Mouse (Mus musculus) cerebral cortex, adult 2 months (tissue): ENCODE data around the gene Pole4.

Experiments used
- WGBS: fragments of 180-500 bp; shearing (Covaris S2); methylation state at CpG from one replicate; pipeline ENCODE4 v1.1.7; 2018; 5-methylcytosine and 5-hydroxymethylcytosine counted together

The Pole4 gene

DNA sequence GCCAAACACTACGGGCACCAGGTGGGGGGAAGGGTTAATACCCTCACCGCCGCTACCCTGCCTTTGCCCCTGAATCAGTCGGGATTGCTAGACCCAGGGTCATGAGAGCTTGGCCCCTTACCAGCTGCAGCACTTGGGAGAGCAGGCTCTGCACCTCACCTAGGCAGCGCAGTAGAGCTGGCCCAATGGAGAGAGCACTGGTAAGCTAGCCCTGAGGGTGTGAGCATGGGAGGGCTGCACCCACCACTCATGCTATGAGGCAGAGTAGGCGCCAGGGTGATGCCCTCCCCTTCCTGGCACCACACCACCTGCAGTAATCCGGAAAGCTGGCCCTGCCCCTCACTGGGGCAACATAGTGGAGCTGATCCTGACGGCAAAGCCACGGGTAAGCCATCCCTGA is 94.1 kb downstream of the Pole4 start:
- WGBS = 80% methylated on average over 9 of the region's 9 CpGs

- 50% methylated on average over 7 of the region's 7 CpGs for WGBS
Measured at GRCm38 (mm10) chr6:82609339-82609926, 95.7 kb downstream of the Pole4 start.

- 77% methylated on average over 4 of the region's 4 CpGs for whole genome bisulfite sequencing
Measured at GRCm38 (mm10) chr6:82608756-82609155, 96.4 kb downstream of the Pole4 start.

DNA sequence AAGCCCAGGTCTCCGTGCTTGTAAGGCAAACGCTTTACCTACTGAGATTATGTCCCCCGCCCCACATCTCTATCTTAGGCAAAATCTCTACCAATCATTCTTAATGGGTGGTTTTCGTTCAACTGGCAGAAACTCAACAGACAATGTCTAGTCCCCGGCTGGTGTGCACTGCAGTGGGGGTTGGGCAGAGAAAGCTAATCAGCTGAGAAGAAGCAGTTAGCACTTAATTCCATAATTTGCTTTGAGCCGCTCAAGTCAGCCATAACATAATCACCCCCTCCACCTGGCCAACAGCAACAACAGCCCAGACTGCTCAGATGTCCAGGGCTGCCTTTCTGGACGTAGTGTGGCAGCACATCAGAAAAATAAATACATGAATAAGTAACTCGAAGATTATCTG is 100.4 kb downstream of the Pole4 start:
- 43% methylated on average over 8 of the region's 8 CpGs for WGBS

DNA sequence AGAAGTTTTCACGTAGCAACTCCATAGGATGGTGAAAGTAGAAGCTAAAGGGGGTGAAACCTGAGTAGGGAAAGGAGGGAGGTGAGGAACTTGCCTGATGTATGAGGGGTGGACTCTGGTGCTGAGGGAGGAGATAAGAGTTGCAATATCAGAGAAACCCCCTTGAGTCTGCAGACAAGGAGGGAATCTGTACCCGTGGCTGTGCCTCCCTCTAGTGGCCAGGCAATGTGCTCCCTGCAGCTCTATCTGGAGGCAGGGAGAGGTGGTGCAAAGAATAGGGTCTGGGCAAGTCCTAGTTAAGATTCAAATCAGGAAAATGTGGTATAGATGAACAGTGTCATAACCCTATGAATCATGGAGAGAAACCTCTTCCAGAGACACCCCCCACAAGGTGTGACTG is 101.5 kb downstream of the Pole4 start:
- 45% methylated on average over 2 of the region's 2 CpGs for WGBS

- 67% methylated on average over 9 of the region's 9 CpGs for WGBS
Measured at GRCm38 (mm10) chr6:82603228-82603627, 101.9 kb downstream of the Pole4 start.

- 59% methylated on average over 8 of the region's 8 CpGs for WGBS
Measured at GRCm38 (mm10) chr6:82595461-82596090, 109.6 kb downstream of the Pole4 start.

DNA sequence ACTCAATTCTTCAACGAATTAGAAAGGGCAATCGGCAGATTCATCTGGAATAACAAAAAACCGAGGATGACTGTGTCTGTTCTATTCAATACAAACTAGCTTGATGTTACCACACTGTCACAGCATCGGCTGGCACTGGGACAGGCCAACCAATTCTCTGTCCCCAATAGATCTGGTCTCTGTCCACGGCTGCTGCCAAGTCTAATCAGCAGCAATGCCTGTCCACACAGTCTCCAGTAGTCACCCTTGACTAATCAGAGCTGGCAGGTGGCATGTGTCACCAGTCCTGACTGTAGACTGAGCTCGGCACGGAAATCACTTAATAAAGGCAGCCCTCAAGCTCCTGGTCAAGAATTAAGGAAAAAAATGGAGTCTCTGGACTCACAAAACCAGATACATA is 115.8 kb downstream of the Pole4 start:
- 89% methylated on average over 7 of the region's 7 CpGs for WGBS

DNA sequence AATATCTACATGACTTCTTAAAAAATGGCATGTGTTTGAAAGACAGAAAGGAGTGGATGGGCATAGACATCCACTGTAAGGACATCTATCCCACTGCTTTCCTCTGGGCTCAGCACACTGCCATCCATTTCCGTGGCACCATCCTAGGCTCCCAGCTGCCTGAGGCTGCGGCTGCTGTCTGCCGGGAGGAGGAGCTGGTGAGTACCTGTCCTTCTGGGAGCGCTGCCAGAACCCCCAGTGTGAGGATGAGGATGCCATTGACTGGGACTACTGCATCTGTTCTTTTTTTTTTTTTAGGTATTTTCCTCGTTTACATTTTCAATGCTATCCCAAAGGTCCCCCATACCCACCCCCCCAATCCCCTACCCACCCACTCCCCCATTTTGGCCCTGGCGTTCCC is 119.8 kb downstream of the Pole4 start:
- 55% methylated on average over 6 of the region's 6 CpGs for WGBS

DNA sequence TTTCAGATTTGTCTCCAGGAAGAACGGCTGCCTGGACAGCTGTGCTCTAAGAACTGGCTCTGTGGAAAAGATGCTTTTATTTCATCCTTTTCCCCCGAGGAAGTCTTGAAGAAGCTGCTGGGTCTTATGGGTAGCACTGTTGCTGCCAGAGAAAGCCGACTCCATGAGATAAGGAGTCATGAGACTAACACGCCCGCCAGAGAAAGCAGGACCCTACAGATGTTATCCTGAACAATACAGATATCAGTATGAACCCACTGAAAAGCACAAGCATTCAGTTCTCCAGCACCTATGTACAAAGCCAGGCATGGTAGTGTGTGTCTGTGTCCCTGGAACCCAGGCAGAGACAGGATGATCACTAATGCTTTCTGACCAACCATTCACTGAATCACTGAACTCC is 129.7 kb downstream of the Pole4 start:
- WGBS = 75% methylated on average over 5 of the region's 5 CpGs
